Mouse (Mus musculus) MN1 (cell line): Measurements from ENCODE around the gene Hoxc8.
A peak's percentile ranks its signal among the peaks of the same experiment; 100 is the strongest.

Experiments
- DNase-seq: peaks from one replicate; pipeline ENCODE4 v3.0.0-alpha.2; 2016; ENCODE audit warnings: low spot score

The Hoxc8 gene

DNA sequence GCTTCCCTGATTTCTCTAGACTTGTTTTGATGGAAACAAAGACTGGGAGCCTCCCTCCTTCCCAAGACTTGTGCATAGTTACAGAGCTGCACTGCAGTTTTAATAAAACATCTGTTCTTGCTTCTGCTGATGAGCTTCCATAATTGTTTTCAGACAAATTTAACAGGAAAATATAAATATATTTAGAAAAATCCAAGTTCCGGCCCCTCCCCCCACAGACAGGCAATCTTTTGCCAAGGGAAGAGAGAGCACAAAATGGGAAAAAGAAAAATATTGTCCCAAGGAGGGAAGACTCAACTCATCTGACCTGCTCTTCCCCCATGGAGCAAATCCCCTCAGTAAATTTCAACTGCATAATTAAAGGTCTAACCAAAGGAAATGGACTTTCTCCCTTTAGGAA lies 15.9 kb downstream of the Hoxc8 start:
- no peak for DNase-seq

DNA sequence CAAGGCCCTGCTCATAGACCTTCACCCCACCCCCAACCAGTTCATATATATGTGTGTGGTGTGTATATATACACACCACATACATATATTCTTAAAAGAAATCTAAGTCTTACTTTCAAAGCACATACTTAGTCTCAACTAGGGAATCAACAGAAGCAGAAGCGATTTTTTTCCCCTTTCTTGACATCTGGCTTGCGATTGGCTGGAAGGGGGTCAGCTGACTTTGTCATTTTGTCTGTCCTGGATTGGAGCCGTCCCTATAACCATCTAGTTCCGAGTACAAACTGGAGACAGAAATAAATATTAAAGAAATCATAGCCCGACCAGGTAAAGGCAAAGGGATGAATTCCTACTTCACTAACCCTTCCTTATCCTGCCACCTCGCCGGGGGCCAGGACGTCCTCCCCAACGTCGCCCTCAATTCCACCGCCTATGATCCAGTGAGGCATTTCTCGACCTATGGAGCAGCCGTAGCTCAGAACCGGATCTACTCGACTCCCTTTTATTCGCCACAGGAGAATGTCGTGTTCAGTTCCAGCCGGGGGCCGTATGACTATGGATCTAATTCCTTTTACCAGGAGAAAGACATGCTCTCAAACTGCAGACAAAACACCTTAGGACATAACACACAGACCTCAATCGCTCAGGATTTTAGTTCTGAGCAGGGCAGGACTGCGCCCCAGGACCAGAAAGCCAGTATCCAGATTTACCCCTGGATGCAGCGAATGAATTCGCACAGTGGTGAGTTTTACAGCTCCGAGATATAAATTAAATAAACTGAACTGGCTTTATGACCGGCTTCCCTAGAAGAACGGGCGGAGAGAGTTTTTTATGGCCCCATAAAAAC lies 19.1 kb downstream of the Hoxc8 start:
- DNase-seq, result no peak

DNA sequence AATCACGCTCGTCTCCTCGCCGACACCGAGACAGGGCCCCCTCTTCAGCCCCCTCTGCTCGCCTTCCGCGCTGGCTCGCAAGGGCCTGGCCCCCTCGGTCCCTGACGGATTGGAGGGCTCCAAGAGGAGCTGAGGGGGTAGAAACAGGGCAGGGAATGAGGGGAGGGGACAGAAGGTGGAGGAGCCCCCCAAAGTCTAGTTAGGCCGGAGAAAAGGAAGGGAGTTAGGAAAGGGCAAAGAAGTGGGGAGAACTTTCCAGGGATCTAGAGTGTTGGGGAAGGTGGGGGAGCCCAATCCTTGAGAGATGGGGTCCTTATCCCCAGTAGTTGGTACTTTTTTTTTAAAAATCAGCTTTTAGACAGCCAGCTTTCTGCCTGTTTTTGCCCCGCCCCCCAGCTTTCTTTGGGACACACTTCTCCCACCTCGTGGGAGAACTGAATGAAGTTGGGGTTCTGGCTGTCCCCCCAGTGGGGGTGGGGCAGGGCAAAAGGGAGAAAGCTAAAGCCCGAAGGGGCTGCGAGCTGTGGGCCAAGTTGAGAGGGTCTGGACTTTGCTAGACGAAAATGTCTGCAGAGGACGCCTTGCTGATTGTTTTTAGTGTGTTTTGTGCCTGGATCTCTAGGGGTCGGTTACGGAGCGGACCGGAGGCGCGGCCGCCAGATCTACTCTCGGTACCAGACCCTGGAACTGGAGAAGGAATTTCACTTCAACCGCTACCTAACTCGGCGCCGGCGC lies 19.9 kb downstream of the Hoxc8 start:
- no peak for DNase-seq

DNA sequence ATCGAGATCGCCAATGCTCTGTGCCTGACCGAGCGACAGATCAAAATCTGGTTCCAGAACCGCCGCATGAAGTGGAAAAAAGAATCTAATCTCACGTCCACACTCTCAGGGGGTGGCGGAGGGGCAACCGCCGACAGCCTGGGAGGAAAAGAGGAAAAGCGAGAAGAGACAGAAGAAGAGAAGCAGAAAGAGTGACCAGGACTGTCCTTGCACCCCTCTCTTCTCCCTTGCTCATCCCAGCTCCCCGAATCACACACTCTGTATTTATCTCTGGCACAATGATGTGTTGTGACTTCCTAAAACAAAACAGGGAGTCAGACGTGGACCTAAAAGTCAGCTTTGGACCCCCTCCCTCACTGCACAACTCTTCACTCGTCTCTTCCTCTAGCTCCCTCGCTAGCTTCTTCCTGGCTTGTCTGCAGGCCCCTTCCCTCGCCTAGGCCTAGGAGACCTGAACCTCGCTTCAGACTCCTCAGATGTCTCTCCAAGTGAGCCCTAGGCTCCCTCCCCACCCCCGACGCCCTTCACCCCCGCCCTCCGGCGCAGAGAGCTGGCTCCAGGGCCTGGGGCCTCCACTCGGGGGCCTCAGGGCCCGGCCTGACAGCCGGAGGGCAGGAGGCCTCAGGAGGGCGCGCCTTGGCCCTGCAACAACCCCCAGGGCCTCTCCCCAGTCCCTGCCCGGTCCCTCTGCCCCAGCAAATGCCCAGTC lies 20.6 kb downstream of the Hoxc8 start:
- DNase-seq, result no peak

DNA sequence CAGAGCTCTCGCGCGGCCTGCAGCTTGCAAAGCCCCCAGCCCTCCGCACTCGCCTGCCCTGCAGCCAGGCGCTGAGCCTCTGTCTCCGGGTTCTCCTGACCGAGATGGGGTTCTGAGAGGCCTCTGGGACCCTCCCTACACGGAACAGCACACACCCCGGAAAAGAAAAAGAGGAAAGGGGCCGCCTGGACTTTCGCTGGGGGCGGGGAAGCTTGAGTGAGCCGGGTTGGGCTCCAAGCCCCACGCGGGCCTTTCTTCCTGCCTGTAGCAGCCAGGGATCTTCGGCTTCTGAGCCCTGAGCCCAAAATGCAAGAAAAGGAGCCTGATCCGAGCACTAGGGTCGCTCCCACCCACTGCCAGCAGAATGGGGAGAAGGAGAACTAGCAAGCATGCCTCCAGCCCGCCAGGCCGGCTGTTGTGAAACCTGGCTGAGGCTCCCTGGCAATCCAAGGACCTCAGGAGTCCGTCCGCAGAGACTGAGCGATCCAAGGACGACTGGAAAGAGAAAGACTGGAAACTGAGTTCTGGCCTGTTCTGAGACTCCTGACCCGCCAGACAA lies 21.6 kb downstream of the Hoxc8 start:
- no peak for DNase-seq

DNA sequence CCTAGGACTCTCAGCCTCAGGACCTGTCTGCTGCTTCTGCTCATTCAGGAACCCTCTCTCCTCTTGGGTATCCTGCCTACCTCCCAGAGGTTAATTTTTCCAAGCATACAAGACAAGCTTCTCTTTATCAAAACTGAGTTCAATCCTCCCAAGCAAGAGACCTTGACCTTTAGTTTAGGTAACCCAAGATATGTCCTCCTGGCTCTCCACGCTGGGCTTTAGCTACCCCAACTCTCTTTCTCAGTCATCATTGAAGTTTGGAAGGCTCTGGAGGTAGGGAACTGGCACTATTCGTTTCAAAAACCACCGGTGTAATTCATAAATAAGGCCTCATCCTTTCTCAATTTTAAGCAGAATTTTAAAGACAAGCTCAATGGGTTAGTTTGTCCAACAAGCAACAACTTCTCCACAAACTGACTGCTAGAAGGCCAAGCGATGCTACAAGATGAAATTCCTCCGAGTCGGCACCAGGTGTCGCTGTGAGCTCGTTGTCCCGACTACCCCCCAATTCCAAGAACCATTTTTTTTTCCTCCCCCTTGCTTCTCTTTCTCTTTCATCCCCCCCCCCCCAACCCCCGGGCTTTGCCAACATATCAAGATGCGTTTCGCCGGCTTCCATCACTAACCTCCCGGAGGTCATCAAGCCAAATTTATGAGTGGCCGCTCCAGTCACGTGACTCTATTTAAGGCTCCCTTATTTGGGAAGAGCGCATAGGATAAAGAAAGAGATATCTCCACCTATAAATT lies 23.0 kb downstream of the Hoxc8 start:
- peak; percentile 31 for DNase-seq

DNA sequence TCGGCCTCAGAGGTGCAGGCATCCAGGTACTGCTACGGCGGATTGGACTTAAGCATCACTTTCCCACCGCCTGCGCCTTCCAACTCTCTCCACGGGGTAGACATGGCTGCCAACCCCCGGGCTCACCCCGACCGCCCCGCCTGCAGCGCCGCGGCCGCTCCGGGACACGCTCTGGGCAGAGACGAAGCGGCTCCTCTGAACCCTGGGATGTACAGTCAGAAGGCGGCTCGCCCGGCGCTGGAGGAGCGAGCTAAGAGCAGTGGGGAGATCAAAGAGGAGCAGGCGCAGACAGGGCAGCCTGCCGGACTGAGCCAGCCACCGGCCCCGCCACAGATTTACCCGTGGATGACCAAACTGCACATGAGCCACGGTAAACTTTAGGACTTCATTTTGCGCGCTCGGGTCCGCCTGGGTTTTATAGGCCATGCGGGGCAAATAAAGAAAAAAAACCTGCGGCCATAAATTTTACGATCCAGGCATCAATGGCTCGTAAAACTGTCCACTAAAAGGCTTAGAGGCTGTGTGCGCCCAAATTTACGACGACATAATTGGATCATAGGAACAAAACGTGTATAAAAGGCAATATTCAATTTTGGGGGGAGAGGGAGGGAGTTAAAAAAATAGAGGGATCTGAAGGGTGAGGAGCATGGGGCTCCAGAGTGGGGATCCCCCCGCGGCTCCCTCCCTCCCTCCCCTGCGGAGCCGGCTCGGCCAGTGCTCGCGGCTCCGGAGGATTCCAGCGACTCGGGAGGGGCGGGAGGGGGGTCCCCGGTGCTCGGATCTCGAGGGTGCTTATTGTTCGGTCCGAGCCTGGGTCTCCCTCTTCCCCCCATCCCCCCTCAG lies 24.0 kb downstream of the Hoxc8 start:
- no peak for DNase-seq

DNA sequence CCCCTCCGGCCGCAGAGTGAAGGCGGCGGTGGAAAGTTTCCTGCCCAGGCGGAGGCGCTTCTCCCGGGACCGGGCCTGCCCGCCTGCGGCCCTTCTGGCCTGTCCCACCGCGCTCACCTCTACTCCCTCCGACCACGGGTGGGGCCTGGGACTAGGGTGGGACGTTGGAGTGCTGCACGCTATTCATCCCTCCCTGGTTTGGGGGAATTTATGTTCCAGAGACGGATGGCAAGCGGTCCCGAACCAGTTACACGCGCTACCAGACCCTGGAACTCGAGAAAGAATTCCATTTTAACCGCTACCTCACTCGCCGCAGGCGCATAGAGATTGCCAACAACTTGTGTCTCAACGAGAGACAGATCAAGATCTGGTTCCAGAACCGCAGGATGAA lies 24.6 kb downstream of the Hoxc8 start:
- DNase-seq, result no peak

DNA sequence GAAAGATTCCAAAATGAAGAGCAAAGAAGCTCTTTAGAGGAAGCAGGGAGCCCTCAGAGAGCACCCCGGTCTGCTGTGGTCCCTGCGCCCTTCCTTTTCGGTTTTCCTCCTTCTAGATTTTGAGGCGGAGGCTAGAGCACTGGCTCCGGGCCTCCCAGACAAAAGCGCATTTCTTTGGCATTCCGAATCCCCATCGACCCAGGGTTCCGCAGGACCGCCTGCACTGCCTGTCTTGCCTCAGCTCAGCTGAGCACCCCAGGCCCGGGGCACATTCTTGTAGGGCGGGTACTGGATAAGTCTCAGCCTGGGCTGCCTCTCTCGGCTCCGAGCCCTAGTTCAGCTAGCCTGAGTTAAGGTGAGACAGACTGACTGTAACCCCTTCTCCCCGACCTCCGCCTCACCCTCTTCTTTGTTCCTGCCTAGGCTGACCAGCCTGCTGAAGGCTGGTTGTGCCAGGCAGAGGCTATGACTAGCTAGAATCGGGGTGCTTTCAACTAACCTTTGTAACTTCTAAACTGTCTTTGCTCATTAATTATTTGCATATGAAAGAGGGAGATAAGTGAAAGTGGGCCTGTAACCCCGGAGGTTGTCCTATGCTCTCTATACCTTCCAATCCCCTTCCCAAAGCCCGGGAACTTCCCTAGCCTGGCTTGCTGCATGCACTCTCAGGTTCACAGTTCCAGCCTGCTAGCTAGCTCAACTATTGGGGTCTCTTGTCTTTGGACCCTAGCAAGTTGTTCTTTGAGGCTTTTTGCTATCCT lies 25.2 kb downstream of the Hoxc8 start:
- no peak for DNase-seq

DNA sequence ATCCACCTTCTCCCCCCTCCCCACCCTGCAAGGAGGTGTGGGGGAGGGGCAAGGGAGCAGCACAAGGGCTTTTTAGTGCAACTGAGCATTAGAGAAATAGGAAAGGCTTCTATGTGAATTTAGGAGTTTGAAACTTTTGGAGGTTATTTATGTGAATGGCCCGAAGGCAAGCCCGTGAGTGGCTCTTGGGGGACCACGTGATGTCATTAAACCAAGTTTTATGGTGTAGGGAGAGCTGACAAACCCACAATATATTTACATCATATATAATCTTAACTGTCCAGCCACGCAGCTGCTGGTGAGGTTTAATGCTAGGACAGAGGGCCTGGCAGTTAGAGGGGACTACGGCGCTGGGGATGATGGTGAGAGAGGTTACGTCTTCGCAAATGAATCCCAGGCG lies 28.2 kb downstream of the Hoxc8 start, which contains the start of gene Hoxc4:
Gene Hoxc4 (plus strand): TSS at position 299 of the 400 bp plus-strand sequence.
- DNase-seq, result no peak

DNA sequence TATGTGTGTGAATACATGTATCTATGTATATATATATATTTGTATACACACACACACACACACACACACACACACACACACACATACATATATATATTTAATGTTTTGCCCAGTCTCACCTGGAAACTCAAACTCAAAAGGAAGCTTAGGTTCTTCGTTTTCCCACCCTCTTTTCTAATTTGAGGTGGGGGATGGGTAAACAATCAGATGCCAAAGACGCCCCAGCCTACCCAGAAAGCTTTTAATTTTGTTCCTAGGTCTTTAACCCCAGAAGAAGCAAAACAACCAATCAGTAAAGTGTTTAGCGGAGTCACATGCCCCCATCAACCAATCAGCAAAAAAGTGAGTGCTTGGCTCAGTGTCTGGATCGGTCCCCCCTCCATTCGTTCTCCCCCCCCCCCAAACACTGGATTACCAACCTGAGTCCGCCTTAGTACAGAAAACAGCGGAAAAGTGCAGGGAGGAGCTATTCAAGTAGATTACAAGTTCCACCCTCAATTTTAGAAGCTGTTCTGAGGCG lies 30.6 kb downstream of the Hoxc8 start:
- no peak for DNase-seq

DNA sequence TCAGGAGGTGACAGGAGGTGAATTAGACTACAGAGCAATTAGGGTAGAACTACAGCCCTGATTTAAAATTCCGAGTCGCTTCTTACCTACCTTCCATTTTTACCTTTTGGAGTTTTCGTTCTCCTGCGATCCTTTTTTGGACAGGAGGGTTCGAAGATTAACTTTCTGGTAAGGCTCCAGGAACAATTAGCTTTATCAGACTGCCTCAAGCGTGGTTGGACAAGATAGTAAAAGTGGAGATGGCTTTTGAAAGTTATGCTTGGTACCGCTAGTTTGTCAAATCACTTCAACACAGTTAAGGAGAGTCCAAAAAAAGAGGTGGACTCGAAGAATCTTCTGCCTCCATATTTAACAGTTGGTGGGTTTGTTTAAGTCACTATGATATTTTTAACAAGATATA lies 31.1 kb downstream of the Hoxc8 start:
- DNase-seq, result no peak

DNA sequence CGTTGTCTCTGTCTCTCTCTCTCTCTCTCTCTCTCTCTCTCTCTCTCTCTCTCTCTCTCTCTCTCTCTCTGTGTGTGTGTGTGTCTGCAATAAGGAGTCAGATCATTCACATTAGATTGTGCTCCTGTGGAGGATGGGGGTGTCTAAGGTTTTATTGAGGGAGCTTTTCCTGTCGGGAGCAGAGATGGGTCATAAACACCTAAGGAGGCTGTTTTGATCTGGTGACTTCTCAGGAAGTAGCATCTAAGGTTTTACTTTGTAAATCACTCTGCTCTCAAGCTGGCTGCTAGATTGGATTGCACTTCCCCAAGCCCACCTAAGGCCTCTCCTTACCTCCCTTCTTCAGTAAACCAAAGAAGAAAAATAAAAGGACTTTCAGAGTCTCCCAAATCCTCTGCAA lies 33.7 kb downstream of the Hoxc8 start:
- DNase-seq, result no peak

DNA sequence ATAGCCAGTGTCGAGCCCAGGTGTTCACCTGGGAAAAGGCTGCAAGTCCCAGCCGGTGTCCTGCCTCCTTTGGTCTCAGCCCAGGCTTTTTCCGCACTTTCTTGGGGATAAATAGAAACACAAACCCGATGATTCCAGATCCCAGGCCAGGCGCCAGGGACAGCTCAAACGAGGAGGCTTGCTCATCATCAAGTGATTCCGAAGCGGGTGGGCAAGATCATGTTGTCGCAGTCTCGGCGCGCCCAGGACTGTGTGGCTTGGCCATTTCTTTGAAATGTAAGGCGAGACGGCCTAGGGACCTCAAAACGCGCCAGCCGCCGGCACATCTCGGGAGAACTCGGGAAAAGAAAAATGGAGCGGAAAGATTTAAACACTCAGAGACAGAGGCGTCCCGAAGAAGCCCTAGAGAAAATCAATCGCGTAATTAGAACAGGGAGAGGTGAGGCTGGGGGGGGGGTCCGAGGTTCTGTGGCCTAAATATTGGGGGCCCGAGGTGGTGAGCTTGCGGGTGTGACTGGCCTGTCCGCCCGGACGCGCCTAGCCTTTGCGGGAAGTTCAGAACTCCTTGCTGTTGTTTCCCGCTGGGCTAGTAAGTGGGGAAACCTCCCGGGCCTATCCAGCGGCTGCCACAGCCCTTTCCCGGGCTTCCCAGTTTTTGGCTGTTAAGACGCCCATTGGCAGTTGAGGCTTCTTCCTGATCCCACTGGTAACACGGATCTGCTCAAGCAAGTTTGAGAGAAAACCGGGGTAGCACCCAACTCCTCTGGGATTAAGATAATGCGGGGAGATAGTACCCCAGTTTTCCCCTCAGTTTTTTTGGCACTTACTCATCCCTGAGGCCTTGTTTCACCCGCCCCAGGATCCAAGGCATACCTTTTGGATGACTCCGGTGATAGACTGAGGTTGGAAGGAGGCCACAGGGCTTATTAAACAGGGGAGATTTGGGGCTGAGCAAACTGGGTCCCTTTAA lies 37.1 kb downstream of the Hoxc8 start:
- DNase-seq, result no peak

DNA sequence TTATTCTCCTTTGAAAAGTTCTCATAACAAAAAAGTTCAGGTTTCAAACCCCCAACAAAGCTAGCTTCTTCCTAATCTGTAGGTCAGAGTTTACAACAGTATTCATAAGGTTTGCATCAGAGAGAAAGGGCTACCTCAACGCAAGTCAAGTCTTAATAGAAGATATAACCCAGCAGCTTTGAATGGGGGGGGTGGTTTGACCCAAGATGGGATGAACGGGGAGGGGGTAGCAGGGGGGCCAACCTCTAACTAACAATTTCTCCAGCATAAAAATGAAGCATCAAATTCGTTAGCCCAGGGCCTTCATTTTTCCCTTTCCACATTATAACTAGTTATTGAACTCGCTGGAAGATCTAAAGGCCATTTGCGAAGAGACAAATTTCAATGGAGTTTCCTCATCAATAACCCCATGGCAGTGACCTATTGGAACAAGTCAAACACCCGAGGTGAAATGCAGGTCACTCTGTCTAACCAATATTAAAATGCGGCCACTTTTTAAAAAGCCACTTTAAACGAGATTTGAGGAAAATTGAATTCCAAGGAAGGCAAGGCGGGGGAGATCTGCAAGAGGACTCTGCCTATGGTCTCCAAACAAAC lies 38.6 kb downstream of the Hoxc8 start:
- DNase-seq, result no peak

DNA sequence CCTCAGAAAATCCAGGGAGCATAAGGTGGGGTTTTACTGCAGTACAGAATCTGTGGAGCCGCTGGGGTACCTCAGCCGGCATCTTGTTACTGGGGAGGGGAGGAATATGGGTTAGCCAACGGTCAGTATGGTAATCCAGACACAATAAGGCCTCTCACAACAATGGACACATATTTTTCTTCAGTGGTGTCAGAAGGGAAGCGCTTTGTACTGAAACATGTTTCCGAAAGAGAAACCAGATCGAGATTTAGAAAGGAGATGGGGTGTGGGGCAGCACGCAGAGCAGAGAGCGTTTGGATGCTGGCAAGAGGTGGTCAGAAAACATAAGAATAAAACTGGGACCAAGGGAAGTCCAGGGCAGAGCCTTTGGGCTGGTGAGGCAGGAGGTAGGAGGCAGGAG lies 39.7 kb downstream of the Hoxc8 start:
- no peak for DNase-seq

DNA sequence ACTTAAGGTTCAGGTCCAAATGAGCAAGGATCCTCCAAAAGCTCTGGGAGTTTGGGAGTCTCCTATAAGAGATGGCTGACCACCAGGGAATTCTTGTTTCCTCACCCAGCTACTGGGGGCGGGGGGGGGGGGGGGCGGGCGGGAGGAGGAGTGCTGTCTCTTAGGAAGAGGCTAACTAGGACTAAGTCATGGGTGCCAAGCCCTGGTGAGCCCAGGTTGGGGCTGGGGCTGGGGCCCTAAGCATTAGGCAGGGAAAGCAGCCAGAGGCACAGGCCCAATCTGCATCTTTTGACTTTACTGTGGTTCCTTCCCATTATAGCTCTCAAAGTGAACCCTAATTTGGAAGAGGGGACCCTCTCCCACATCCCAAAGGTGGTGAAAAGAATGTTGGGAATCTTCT lies 41.8 kb downstream of the Hoxc8 start:
- DNase-seq, result peak; percentile 48
